Mouse (Mus musculus) telencephalon, adult 2 months (tissue): ENCODE results near the gene Lrrc36.

Experiments used
- DNase-seq: peaks from one replicate; pipeline ENCODE4 v3.0.0-alpha.2; 2011; ENCODE audit warnings: low read depth, low spot score

The Lrrc36 gene

GRCm38 (mm10) chr8:105482123-105482522 is 68.8 kb downstream of the Lrrc36 start:
- no peak for DNase-seq

- DNase-seq = no peak
These were observed 70.0 kb downstream of the Lrrc36 start for GRCm38 (mm10) chr8:105483212-105484029.

DNA sequence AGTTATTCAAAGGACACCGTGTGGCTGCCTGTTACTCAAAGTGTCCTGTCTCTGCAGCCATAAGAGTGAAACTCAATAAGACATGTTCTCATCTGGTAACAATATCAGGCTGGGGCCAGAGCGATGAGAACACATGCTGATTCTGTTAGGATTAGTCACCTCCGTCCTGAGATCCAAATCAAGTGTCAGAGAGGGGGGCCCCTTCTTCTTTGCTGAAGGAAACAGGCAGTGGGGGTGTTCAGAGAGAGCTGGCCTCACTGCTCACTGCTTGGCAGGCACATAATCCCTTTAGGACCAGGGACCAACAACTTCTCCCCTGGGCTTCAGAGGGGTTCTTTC is 70.6 kb downstream of the Lrrc36 start:
- DNase-seq = no peak

DNA sequence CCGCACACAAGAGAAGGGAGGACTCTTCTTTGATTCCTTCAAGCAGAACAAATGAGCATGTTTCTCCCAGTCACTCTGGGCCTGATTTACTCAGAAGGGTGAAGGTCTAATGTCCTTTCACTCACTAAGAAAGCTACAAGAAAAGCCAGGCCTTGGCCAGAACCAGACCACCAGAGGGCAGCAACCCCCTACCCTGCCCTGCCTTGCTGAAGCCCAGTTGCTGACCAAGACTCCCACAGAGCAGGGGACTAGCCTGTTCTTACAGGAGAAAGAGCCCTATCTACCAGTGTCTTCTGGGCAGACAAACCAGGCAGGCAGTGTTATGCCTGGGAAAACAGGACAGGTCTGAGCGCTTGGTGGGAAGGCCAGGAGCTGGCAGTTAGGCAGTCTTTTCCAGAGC is 71.0 kb downstream of the Lrrc36 start:
- DNase-seq = no peak

- DNase-seq = no peak
These were observed 74.7 kb downstream of the Lrrc36 start for GRCm38 (mm10) chr8:105488082-105488481.

GRCm38 (mm10) chr8:105489281-105489680 is 75.9 kb downstream of the Lrrc36 start:
- no peak for DNase-seq

- DNase-seq = no peak
These were observed 80.1 kb downstream of the Lrrc36 start for GRCm38 (mm10) chr8:105493495-105493894.

DNA sequence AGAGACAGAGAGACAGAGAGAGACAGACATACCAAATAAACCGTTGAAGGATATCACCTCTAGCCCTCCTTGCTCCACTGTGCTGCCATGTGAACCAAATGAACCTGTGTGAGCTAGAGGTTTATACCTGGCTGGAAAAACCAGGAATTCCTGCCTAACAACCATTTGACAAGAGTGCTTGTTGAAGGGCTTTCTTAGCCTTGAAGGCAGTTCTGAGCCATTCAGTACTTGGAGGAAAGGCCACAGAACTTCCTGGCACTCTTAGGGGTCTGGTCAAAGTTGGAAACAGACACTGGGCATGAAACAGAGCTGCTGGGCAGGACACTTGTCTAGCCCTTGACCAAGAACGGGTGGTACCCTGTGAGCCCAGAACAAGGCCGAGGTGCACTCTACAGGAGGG is 81.2 kb downstream of the Lrrc36 start:
- no peak for DNase-seq

GRCm38 (mm10) chr8:105495350-105496302 is 82.3 kb downstream of the Lrrc36 start:
- no peak for DNase-seq

DNA sequence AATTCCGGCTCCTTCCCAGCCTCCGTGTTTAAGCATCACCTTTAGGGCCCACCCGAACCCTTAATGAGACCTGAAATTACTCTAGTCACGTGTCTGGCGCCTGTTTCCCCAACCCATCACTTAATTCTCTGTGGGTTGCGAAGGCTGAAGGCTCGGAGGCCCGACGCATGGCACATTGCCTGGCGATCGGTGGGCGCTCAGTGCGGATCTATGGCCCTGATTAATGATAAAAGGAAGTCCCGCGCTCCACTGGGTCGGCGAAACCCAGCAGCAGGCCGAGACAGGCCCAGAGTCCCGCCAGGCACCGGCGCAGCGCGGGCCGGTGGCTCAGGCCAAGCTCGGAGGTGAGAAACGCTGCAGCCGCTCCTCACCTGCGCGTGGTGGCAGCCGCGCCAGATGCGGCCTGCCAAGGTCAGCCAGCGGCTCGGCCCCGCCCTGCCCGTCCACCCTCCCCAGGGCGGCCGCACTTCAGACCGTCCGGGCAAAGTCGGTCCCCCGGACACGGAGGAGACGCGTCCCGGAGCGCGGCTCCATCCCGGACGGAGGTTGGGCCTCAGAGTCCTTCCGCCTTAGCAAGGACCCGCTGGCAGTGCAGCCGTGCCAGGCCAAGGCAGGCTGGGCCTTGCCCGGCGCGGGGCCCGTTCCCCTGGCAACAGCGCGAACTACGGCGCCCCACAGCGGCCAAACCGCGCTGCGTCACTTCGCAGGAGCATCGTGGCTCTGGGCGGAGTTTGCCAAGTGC is 83.2 kb downstream of the Lrrc36 start, which contains the start of gene Zdhhc1:
Gene Zdhhc1, minus strand, starts transcription at position 464 of the 742 bp plus-strand sequence.
- peak; percentile 54 for DNase-seq

GRCm38 (mm10) chr8:105499787-105500186 is 86.4 kb downstream of the Lrrc36 start:
- DNase-seq = no peak

GRCm38 (mm10) chr8:105504617-105505016 is 91.2 kb downstream of the Lrrc36 start:
- DNase-seq = no peak

DNA sequence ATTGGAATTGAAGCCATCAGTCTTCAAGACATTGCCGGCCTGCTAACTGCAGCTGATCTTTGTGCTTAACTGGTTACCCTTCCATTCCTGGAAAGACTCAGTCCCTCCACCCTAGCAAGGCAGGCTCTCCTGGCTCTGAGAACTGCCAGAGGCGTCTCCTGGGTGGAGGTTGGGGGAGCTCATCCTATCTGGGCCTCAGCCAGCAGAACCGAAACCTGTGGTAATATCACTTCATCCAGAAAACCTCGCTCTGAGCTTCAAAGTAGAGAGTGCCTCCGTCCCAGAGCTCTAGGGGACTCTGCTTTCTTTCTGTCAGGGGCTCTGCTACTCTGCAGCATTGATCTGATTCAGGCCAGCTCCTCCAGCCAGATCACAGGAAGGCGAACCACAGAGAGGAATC is 93.6 kb downstream of the Lrrc36 start:
- no peak for DNase-seq

DNA sequence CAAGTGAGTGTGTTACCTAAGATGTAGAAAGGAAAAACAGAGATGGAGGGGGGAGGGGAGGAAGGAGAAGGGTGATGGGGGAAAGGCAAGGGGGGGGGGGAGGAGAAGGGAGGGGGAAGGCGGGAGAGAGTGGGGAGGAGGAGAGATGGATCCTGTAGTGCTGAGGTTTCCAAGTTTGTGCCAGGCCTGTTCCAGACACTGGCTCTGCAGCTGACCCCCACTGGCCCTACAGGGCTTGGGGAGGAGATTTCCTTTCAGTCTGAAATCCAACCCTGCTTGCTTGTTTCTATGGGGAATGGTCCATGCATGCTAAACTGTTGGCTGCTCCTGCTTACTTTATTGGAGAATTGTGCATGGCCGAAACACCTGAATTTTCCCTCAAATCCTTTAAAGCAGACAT is 95.4 kb downstream of the Lrrc36 start:
- DNase-seq = no peak

- DNase-seq = no peak
These were observed 96.8 kb downstream of the Lrrc36 start for GRCm38 (mm10) chr8:105509997-105510735.
